Mouse (Mus musculus) liver, embryonic 12.5 days (tissue): ENCODE data around the gene Hbs1l. TPM values are rescaled to one million over a fixed set of nuclear protein-coding genes. Genes with fewer than 3 reads are reported as not detected.

Experiments used
- ATAC-seq: fragments of 200-750 bp; cut with Nextera tagmentation; 2 replicates; pipeline ENCODE4 v1.8.0; 2017; ENCODE audit warnings: moderate number of reproducible peaks, mild to moderate bottlenecking, moderate library complexity
- H3K27ac ChIP-seq: fragments of 300-500 bp; sonication (generic); 2 replicates; pipeline ENCODE4 v1.5.1; 2016; ENCODE audit warnings: mild to moderate bottlenecking
- H3K27me3 ChIP-seq: fragments of 300-500 bp; sonication (generic); replicated peaks from 2 replicates; pipeline ENCODE4 v1.6.1; 2016; ENCODE audit warnings: mild to moderate bottlenecking, moderate library complexity
- H3K36me3 ChIP-seq: fragments of 300-500 bp; sonication (generic); 2 replicates; pipeline ENCODE4 v1.6.1; 2016; ENCODE audit warnings: mild to moderate bottlenecking, moderate library complexity
- H3K4me1 ChIP-seq: fragments of 300-500 bp; sonication (generic); 2 replicates; pipeline ENCODE4 v1.6.1; 2016
- H3K4me2 ChIP-seq: fragments of 300-500 bp; sonication (generic); 2 replicates; pipeline ENCODE4 v1.6.1; 2016; ENCODE audit warnings: mild to moderate bottlenecking, moderate library complexity
- H3K4me3 ChIP-seq: fragments of 300-500 bp; sonication (generic); 2 replicates; pipeline ENCODE4 v1.5.1; 2016; ENCODE audit warnings: mild to moderate bottlenecking, moderate library complexity
- H3K9ac ChIP-seq: fragments of 300-500 bp; sonication (generic); 2 replicates; pipeline ENCODE4 v1.6.1; 2016; ENCODE audit warnings: mild to moderate bottlenecking, moderate library complexity
- H3K9me3 ChIP-seq: fragments of 300-500 bp; sonication (generic); replicated peaks from 2 replicates; pipeline ENCODE4 v1.6.1; 2016; ENCODE audit warnings: mild to moderate bottlenecking, moderate library complexity
- WGBS: fragments of 180-500 bp; shearing (Covaris S2); methylation state at CpG from one replicate; pipeline ENCODE4 v1.1.7; 2016; ENCODE audit not compliant: insufficient replicate concordance; 5-methylcytosine and 5-hydroxymethylcytosine counted together
- polyA plus RNA-seq: library from polyadenylated mRNA; unstranded; fragments of >200 nt; fragmentation: Nextera tagmentation; extraction: Ambion mirVana; gene quantifications from 2 replicates; pipeline ENCODE4 v1.2.1, GENCODE M21; 2016

Hbs1l gene
- polyA plus RNA-seq, 1 experiment from 2014 or later: 89.3 TPM

- Histone ChIP-seq H3K4me1 (peaks cover 34% of the 10 kb centered on the region), H3K4me3 (no peak overlapping the region), H3K9me3 (no peaks in the 10 kb centered on the region), H3K9ac (no peak overlapping the region), H3K4me2 (no peak overlapping the region), H3K36me3 (peaks cover 81% of the 10 kb centered on the region), H3K27me3 (no peaks in the 10 kb centered on the region), H3K27ac (peak overlapping the region; percentile 68)
- ATAC-seq: no peak
- WGBS: 80% methylated on average over 2 of the region's 2 CpGs
Observed at GRCm38 (mm10) chr10:21349946-21350345, 54.2 kb downstream of the Hbs1l start.

DNA sequence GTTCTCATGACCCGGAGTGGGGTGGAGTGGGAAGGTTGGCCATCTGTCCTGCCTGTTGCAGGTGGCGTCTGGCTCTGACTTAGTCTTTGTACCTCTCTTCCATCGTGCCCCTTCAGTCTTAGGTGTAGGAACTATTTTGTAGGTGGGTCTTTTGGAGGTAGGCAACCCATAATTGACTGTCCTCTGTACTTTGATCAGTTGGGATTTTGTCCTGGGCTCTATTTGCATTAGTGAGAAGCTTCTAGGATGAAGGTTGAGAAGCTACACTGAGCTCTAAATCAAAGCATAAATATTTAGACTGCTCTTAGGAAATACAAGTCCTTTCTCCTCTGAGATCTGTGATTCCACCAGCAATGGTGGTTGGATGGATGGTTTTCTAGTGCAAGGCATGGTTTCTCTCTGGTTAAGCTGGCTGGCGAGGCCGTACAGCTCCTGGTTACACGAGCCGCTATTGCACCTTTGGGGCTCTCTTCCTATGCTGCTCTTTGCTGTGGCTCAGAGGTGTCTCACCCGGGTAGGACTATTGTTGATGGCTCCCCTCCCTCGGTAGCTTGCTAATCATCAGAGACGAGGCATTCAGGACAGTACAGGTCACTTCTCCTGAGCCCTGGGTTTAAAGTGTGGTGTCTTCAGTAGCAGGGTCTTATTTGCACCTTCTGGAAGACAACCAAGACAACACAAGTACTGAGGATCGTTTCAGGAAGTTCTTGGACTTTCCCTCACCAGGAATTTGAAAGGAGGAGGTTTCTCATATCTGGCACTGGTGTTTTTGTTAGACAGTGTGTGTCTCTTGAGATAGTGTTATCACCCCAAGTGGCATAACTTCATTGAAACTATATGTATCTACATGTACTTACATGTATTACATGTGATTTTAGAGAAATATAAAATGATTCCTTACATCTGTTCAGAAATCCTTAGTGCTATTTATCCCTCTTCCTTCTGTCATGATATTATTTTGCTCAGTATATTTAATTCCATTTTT, 55.0 kb downstream of the Hbs1l start:
- peak; percentile 76 for ATAC-seq
- Histone ChIP-seq H3K4me1 (peaks cover 34% of the 10 kb centered on the region), H3K9me3 (no peaks in the 10 kb centered on the region), H3K27ac (peak overlapping the region; percentile 68), H3K36me3 (peaks cover 80% of the 10 kb centered on the region), H3K4me2 (peak overlapping the region; percentile 32), H3K9ac (no peak overlapping the region; the same call in 1 of the 2 replicates), H3K27me3 (no peaks in the 10 kb centered on the region), H3K4me3 (no peak overlapping the region)
- WGBS: 74% methylated on average over 11 of the region's 11 CpGs

DNA sequence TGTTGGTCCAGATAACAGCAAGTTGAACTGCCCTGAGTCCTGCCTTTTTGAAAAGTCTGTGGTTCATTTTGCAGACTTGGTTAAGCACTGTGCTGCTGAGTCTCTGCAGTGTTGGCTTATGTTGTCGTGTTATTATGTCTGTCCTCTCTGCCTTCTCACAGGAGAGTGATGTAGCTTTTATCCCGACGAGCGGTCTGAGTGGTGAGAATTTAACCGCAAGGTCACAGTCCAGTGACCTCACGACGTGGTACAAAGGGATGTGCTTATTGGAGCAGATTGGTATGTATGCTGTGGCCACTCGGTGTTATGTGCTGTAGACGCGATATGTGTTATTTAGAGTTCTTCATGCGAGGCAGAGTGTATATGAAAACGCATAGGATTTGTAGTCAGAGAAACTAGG, 56.0 kb downstream of the Hbs1l start:
- WGBS: 87% methylated on average over 12 of the region's 12 CpGs
- no peak overlapping the region for H3K9ac ChIP-seq
- no peak for ATAC-seq

GRCm38 (mm10) chr10:21353890-21354289, 58.1 kb downstream of the Hbs1l start:
- no peaks in the 10 kb centered on the region for H3K27me3 ChIP-seq
- H3K4me2 ChIP-seq: no peak overlapping the region
- no peaks in the 10 kb centered on the region for H3K9me3 ChIP-seq
- no peak for ATAC-seq
- WGBS: 73% methylated on average over 5 of the region's 5 CpGs
- H3K36me3 ChIP-seq: peaks cover 85% of the 10 kb centered on the region
- H3K4me3 ChIP-seq: no peak overlapping the region
- H3K27ac ChIP-seq: no peak overlapping the region
- H3K4me1 ChIP-seq: peaks cover 32% of the 10 kb centered on the region
- H3K9ac ChIP-seq: no peak overlapping the region

More for the DNA sequence above, 56.0 kb downstream of the Hbs1l start:
- H3K36me3 ChIP-seq: peaks cover 80% of the 10 kb centered on the region
- peaks cover 34% of the 10 kb centered on the region for H3K4me1 ChIP-seq
- H3K27me3 ChIP-seq: no peaks in the 10 kb centered on the region
- H3K9me3 ChIP-seq: no peaks in the 10 kb centered on the region
- H3K4me2 ChIP-seq: no peak overlapping the region
- no peak overlapping the region for H3K4me3 ChIP-seq
- peak overlapping the region; percentile 51; the same call in 1 of the 2 replicates for H3K27ac ChIP-seq

DNA sequence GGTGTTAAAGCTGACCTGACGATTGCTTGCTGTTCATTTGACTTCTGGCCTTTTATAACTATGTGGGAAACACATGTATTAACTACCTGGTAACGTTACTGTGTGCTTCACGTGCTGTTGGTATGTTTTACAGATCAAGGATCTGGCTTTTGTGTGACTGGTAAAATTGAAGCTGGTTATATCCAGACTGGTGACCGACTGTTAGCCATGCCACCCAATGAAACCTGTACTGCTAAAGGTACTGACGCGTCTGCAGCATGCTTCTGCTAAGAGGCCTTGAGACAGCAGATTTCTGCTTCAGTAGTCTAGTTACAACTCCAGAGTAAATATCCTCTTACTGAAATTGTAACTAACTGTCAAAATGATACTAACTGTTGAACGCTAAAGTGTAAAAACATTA, 58.7 kb downstream of the Hbs1l start:
- Histone ChIP-seq H3K4me2 (no peak overlapping the region), H3K9ac (no peak overlapping the region), H3K27me3 (no peaks in the 10 kb centered on the region), H3K36me3 (peaks cover 88% of the 10 kb centered on the region), H3K27ac (no peak overlapping the region), H3K4me1 (peaks cover 33% of the 10 kb centered on the region), H3K4me3 (no peak overlapping the region), H3K9me3 (no peaks in the 10 kb centered on the region)
- no peak for ATAC-seq
- 89% methylated on average over 7 of the region's 7 CpGs for WGBS

GRCm38 (mm10) chr10:21357986-21358385, 62.2 kb downstream of the Hbs1l start:
- Histone ChIP-seq H3K27me3 (no peaks in the 10 kb centered on the region), H3K36me3 (peaks cover 88% of the 10 kb centered on the region), H3K4me2 (no peak overlapping the region), H3K4me1 (peaks cover 11% of the 10 kb centered on the region), H3K4me3 (no peak overlapping the region), H3K9ac (no peak overlapping the region), H3K9me3 (no peaks in the 10 kb centered on the region), H3K27ac (no peak overlapping the region)
- 94% methylated on average over 8 of the region's 8 CpGs for WGBS
- no peak for ATAC-seq

DNA sequence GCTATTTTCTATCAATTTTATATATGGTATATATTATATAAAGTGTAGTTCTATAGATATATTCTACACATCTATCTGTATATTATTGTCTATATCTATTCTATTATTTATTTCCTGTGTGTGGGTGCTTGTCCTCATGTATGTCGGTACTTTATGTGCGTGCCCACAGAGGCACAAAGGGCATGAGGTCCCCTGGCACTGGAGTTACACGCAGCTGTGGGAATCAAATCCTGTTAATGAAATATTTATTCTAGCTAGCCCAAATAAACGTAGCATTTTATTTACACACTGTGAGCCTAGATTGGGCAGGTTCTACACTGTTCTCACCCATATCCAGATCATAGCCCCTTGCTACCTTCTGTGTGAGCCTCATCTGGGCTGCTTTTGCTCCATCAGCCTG, 63.3 kb downstream of the Hbs1l start:
- Histone ChIP-seq H3K36me3 (peaks cover 88% of the 10 kb centered on the region), H3K9ac (no peak overlapping the region), H3K4me3 (no peak overlapping the region), H3K27ac (no peak overlapping the region), H3K4me2 (no peak overlapping the region), H3K9me3 (no peaks in the 10 kb centered on the region), H3K27me3 (no peaks in the 10 kb centered on the region), H3K4me1 (peaks cover 11% of the 10 kb centered on the region)
- 94% methylated on average over 4 of the region's 4 CpGs for WGBS
- no peak for ATAC-seq

- no peak overlapping the region for H3K4me3 ChIP-seq
- peaks cover 11% of the 10 kb centered on the region for H3K4me1 ChIP-seq
- H3K27ac ChIP-seq: no peak overlapping the region
- H3K36me3 ChIP-seq: peaks cover 89% of the 10 kb centered on the region
- H3K4me2 ChIP-seq: no peak overlapping the region
- H3K9ac ChIP-seq: no peak overlapping the region
- no peak for ATAC-seq
- H3K9me3 ChIP-seq: no peaks in the 10 kb centered on the region
- WGBS: 51% methylated on average over 7 of the region's 7 CpGs
- H3K27me3 ChIP-seq: no peaks in the 10 kb centered on the region
Observed at GRCm38 (mm10) chr10:21361871-21362270, 66.1 kb downstream of the Hbs1l start.

DNA sequence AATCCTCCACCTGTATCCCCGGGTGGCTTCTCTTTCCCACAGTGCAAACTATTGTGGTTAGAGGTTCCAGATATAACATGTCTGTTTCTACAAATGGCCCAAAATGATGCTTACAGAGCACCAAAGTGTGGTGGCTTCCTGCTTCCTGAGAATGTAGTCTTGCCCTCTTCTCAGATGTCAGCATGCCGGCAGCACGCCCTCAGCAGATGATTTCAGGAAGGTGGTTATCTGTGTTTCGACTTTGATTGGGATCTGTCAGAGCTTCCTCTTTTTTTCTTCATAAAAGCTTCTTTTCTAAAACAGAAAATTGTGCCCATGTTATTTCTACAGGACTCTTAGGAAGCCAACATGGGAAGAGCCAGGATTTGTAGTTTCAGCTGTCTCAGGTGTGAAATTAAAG, 67.5 kb downstream of the Hbs1l start:
- Histone ChIP-seq H3K36me3 (peaks cover 89% of the 10 kb centered on the region), H3K27me3 (no peaks in the 10 kb centered on the region), H3K27ac (no peak overlapping the region), H3K9me3 (no peaks in the 10 kb centered on the region), H3K4me1 (peaks cover 11% of the 10 kb centered on the region), H3K4me3 (no peak overlapping the region), H3K4me2 (no peak overlapping the region), H3K9ac (no peak overlapping the region)
- WGBS: 42% methylated on average over 4 of the region's 4 CpGs
- no peak for ATAC-seq

- H3K27ac ChIP-seq: no peak overlapping the region
- H3K36me3 ChIP-seq: peaks cover 92% of the 10 kb centered on the region
- H3K9ac ChIP-seq: no peak overlapping the region
- no peak for ATAC-seq
- no peaks in the 10 kb centered on the region for H3K9me3 ChIP-seq
- H3K4me3 ChIP-seq: no peak overlapping the region
- H3K4me1 ChIP-seq: peaks cover 5% of the 10 kb centered on the region; the same call in 1 of the 2 replicates
- H3K27me3 ChIP-seq: no peaks in the 10 kb centered on the region
- WGBS: 89% methylated on average over 7 of the region's 7 CpGs
- no peak overlapping the region for H3K4me2 ChIP-seq
Observed at GRCm38 (mm10) chr10:21364946-21365345, 69.2 kb downstream of the Hbs1l start.

- no peak overlapping the region for H3K4me3 ChIP-seq
- no peak overlapping the region for H3K27ac ChIP-seq
- WGBS: 64% methylated on average over 4 of the region's 4 CpGs
- no peak overlapping the region for H3K9ac ChIP-seq
- H3K4me1 ChIP-seq: no peaks in the 10 kb centered on the region
- no peaks in the 10 kb centered on the region for H3K9me3 ChIP-seq
- H3K36me3 ChIP-seq: peaks cover 90% of the 10 kb centered on the region
- H3K4me2 ChIP-seq: no peak overlapping the region
- H3K27me3 ChIP-seq: no peaks in the 10 kb centered on the region
- no peak for ATAC-seq
Observed at GRCm38 (mm10) chr10:21365897-21366296, 70.1 kb downstream of the Hbs1l start.

GRCm38 (mm10) chr10:21366471-21366870, 70.7 kb downstream of the Hbs1l start:
- WGBS: 62% methylated on average over 3 of the region's 3 CpGs
- H3K36me3 ChIP-seq: peaks cover 85% of the 10 kb centered on the region

More at GRCm38 (mm10) chr10:21366471-21366870, 70.7 kb downstream of the Hbs1l start:
- Histone ChIP-seq H3K27me3 (no peaks in the 10 kb centered on the region), H3K9me3 (no peaks in the 10 kb centered on the region), H3K4me1 (no peaks in the 10 kb centered on the region), H3K27ac (no peak overlapping the region), H3K9ac (no peak overlapping the region), H3K4me3 (no peak overlapping the region), H3K4me2 (no peak overlapping the region)
- ATAC-seq: no peak
